Mouse (Mus musculus): ENCODE measurements at regions not wholly inside any gene's neighbourhood (a gene's known extent, or its start where the extent isn't known, plus 50 kb on each side); places are given as distances from the start of the nearest gene placed in this dataset.

GRCm38 (mm10) chr11:112839721-112840494 is 57.9 kb downstream of the Sox9 start:
- no peaks in the 10 kb centered on the region for H3K36me3 ChIP-seq (ENCODE audit: control insufficient read depth, insufficient read depth, low read length)
- DNase-seq (peak; percentile 74), ATAC-seq (ENCODE audit: low FRiP score, low TSS enrichment) (peak; percentile 63; the same call in 1 of the 2 replicates)
- H3K4me1 ChIP-seq (ENCODE audit: control insufficient read depth, insufficient read depth, low read length), result peaks cover 10% of the 10 kb centered on the region; the same call in 1 of the 2 replicates
- H3K9me3 ChIP-seq (ENCODE audit: control insufficient read depth, low read length), result no peaks in the 10 kb centered on the region
- 8% methylated on average over 10 of the region's 10 CpGs for WGBS
- H3K27ac ChIP-seq (replicated peaks; ENCODE audit: low read depth, low read length), result peak overlapping the region; percentile 75
- no peak overlapping the region for H3K9ac ChIP-seq (replicated peaks; ENCODE audit: low read length)
- peak overlapping the region; percentile 37 for H3K4me2 ChIP-seq (ENCODE audit: low read length)
- H3K4me3 ChIP-seq (replicated peaks; ENCODE audit: low read depth, low read length), result no peak overlapping the region
- H3K27me3 ChIP-seq (ENCODE audit: control insufficient read depth, insufficient read depth, low read length), result no peaks in the 10 kb centered on the region

DNA sequence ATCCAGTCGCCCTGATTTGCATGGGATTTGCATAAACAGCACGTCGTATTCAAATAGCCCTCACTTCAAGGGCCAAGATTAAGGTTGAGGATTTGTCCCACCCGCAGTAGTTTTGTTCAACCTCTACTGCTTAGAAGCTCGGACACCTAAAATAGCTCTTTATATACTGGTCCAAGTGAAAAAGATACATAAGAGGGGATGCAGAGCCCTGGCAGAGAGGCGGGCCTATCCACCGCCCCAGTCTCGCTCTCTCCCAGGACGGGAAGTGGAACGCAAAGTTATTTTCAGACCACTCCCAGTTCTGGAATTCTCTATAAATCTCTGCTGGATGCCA is 58.4 kb downstream of the Sox9 start:
- Histone ChIP-seq H3K4me1 (ENCODE audit: control insufficient read depth, insufficient read depth, low read length) (peaks cover 10% of the 10 kb centered on the region; the same call in 1 of the 2 replicates), H3K27ac (replicated peaks; ENCODE audit: low read depth, low read length) (peak overlapping the region; percentile 75), H3K4me3 (replicated peaks; ENCODE audit: low read depth, low read length) (no peak overlapping the region), H3K36me3 (ENCODE audit: control insufficient read depth, insufficient read depth, low read length) (no peaks in the 10 kb centered on the region), H3K9ac (replicated peaks; ENCODE audit: low read length) (no peak overlapping the region), H3K27me3 (ENCODE audit: control insufficient read depth, insufficient read depth, low read length) (no peaks in the 10 kb centered on the region), H3K4me2 (ENCODE audit: low read length) (peak overlapping the region; percentile 37), H3K9me3 (ENCODE audit: control insufficient read depth, low read length) (no peaks in the 10 kb centered on the region)
- 3% methylated on average over 10 of the region's 10 CpGs for WGBS
- peak; percentile 76; the same call in 1 of the 2 replicates for ATAC-seq (ENCODE audit: low FRiP score, low TSS enrichment)
- peak; percentile 76 for DNase-seq

- Histone ChIP-seq H3K9me3 (ENCODE audit: control insufficient read depth, low read length) (no peaks in the 10 kb centered on the region), H3K9ac (replicated peaks; ENCODE audit: low read length) (no peak overlapping the region), H3K4me1 (ENCODE audit: control insufficient read depth, insufficient read depth, low read length) (peaks cover 10% of the 10 kb centered on the region; the same call in 1 of the 2 replicates), H3K4me2 (ENCODE audit: low read length) (no peak overlapping the region), H3K36me3 (ENCODE audit: control insufficient read depth, insufficient read depth, low read length) (no peaks in the 10 kb centered on the region), H3K27ac (replicated peaks; ENCODE audit: low read depth, low read length) (no peak overlapping the region), H3K27me3 (ENCODE audit: control insufficient read depth, insufficient read depth, low read length) (no peaks in the 10 kb centered on the region), H3K4me3 (replicated peaks; ENCODE audit: low read depth, low read length) (no peak overlapping the region)
- 69% methylated on average over 8 of the region's 8 CpGs for WGBS
- DNase-seq (no peak), ATAC-seq (ENCODE audit: low FRiP score, low TSS enrichment) (no peak)
These were observed 62.4 kb downstream of the Sox9 start for GRCm38 (mm10) chr11:112844258-112844901.

DNA sequence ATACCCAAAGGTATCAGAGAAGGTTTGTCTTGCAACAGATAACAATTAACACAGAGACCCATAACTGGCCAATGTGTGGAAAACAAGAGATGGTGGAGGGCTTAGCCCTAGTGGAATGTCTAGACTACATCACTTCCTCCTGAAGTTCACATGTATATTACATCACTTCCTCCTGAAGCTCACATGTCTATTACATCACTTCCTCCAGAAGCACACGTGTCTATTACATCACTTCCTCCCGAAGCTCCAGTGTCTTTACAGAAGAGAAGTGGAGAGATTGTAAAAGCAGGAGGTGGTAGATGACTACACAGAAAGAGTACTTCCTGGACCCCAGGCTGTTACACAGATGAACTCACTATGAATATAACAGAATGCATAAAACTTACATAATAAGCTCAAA is 65.1 kb downstream of the Sox9 start:
- H3K27ac ChIP-seq (replicated peaks; ENCODE audit: low read depth, low read length), result no peak overlapping the region

GRCm38 (mm10) chr11:112847851-112848250 is 65.8 kb downstream of the Sox9 start:
- no peaks in the 10 kb centered on the region for H3K9me3 ChIP-seq (ENCODE audit: control insufficient read depth, low read length)
- no peak overlapping the region for H3K4me3 ChIP-seq (replicated peaks; ENCODE audit: low read depth, low read length)
- DNase-seq (no peak), ATAC-seq (ENCODE audit: low FRiP score, low TSS enrichment) (no peak)
- no peaks in the 10 kb centered on the region for H3K4me1 ChIP-seq (ENCODE audit: control insufficient read depth, insufficient read depth, low read length)
- no peak overlapping the region for H3K9ac ChIP-seq (replicated peaks; ENCODE audit: low read length)
- H3K4me2 ChIP-seq (ENCODE audit: low read length), result no peak overlapping the region
- WGBS, result 91% methylated on average over 3 of the region's 3 CpGs
- no peaks in the 10 kb centered on the region for H3K36me3 ChIP-seq (ENCODE audit: control insufficient read depth, insufficient read depth, low read length)
- H3K27ac ChIP-seq (replicated peaks; ENCODE audit: low read depth, low read length), result no peak overlapping the region
- H3K27me3 ChIP-seq (ENCODE audit: control insufficient read depth, insufficient read depth, low read length), result no peaks in the 10 kb centered on the region

More for the DNA sequence above, 65.1 kb downstream of the Sox9 start:
- no peaks in the 10 kb centered on the region for H3K4me1 ChIP-seq (ENCODE audit: control insufficient read depth, insufficient read depth, low read length)
- H3K4me3 ChIP-seq (replicated peaks; ENCODE audit: low read depth, low read length), result no peak overlapping the region
- WGBS, result 96% methylated on average over 2 of the region's 2 CpGs
- H3K9me3 ChIP-seq (ENCODE audit: control insufficient read depth, low read length), result no peaks in the 10 kb centered on the region
- DNase-seq, result no peak
- no peaks in the 10 kb centered on the region for H3K27me3 ChIP-seq (ENCODE audit: control insufficient read depth, insufficient read depth, low read length)
- H3K36me3 ChIP-seq (ENCODE audit: control insufficient read depth, insufficient read depth, low read length), result no peaks in the 10 kb centered on the region
- H3K9ac ChIP-seq (replicated peaks; ENCODE audit: low read length), result no peak overlapping the region
- no peak for ATAC-seq (ENCODE audit: low FRiP score, low TSS enrichment)
- H3K4me2 ChIP-seq (ENCODE audit: low read length), result no peak overlapping the region

DNA sequence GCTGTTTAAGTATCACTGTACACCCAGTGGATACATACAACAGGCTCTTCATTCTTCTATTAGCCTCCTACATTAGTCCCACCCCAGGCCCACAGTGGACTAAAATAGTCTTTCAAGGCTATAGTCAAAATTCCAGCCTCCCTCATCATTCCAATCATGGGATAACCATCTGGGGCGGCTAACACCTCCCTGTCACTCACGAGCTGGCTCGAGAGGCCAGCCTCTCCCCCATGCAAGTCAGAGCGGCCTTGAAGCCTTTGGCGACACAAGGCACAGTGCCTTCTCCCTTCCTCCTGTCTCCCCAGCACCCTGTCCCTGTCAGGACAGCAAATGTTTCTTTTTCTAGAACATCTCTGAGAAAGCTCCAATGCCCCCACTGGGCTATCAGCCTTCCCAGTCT is 68.0 kb downstream of the Sox9 start:
- no peaks in the 10 kb centered on the region for H3K27me3 ChIP-seq (ENCODE audit: control insufficient read depth, insufficient read depth, low read length)
- WGBS, result 79% methylated on average over 5 of the region's 5 CpGs
- no peak overlapping the region for H3K4me3 ChIP-seq (replicated peaks; ENCODE audit: low read depth, low read length)
- ATAC-seq (ENCODE audit: low FRiP score, low TSS enrichment) (no peak), DNase-seq (no peak)
- H3K36me3 ChIP-seq (ENCODE audit: control insufficient read depth, insufficient read depth, low read length), result no peaks in the 10 kb centered on the region
- no peak overlapping the region for H3K4me2 ChIP-seq (ENCODE audit: low read length)
- no peaks in the 10 kb centered on the region for H3K9me3 ChIP-seq (ENCODE audit: control insufficient read depth, low read length)
- H3K4me1 ChIP-seq (ENCODE audit: control insufficient read depth, insufficient read depth, low read length), result no peaks in the 10 kb centered on the region
- H3K9ac ChIP-seq (replicated peaks; ENCODE audit: low read length), result no peak overlapping the region
- no peak overlapping the region for H3K27ac ChIP-seq (replicated peaks; ENCODE audit: low read depth, low read length)

DNA sequence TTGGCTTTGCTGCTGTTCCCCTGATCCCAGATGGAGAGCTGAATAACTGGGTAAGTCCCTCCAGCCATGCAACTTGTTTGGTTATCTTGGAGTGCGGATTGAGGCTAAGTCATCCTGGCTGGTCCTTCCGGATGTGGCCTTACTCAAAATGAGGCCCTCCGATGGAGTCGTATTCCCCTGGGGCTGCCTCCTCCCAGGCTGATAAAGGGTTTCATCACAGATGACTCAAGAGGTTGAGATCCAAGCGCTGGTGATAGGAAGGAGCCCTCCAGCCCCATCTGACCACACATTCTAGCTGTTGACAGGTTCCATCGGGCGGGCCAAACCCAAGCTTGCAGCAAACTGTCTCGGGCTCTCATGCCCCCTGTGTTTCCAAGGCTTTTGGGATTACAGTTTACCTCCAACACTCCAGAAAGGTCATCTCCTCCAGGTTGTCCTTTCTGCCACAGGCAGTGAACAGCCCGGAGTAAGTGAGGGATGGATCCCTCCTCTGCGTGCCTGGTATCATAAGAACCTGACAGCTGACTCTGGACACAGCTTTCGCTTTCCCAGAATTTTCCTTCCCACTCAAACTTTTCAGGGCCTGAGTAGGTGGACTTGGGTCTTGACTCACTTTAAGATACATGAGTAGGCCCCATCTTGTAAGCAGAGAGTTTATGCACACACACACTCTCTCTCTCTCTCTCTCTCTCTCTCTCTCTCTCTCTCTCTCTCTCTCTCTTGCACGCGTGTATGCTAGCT is 68.7 kb downstream of the Sox9 start:
- H3K9ac ChIP-seq (replicated peaks; ENCODE audit: low read length), result no peak overlapping the region
- no peaks in the 10 kb centered on the region for H3K27me3 ChIP-seq (ENCODE audit: control insufficient read depth, insufficient read depth, low read length)
- no peak overlapping the region for H3K27ac ChIP-seq (replicated peaks; ENCODE audit: low read depth, low read length)
- no peaks in the 10 kb centered on the region for H3K36me3 ChIP-seq (ENCODE audit: control insufficient read depth, insufficient read depth, low read length)
- H3K4me3 ChIP-seq (replicated peaks; ENCODE audit: low read depth, low read length), result no peak overlapping the region
- H3K9me3 ChIP-seq (ENCODE audit: control insufficient read depth, low read length), result no peaks in the 10 kb centered on the region
- ATAC-seq (ENCODE audit: low FRiP score, low TSS enrichment), result no peak
- H3K4me2 ChIP-seq (ENCODE audit: low read length), result no peak overlapping the region
- H3K4me1 ChIP-seq (ENCODE audit: control insufficient read depth, insufficient read depth, low read length), result no peaks in the 10 kb centered on the region
- no peak for DNase-seq
- WGBS, result 88% methylated on average over 13 of the region's 13 CpGs

DNA sequence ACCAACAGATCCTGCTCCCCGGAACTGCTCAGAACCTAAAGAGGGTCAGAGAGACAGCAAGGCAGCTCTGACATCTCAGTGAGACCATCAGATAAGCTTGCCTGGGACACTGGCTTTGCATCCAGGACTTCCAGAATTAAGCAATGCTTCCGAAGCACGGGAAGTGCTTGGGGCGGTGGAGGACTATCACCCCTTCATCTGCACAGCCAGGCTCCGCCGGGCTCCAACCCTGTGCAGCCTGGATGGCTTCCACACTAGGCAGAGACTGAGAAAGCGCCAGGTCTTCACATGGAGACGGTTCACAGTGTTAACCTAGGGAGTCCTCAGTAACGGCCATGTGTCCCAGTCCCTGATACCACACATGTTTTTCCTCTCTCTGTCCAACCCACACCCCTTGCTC is 69.3 kb downstream of the Sox9 start:
- Histone ChIP-seq H3K9me3 (ENCODE audit: control insufficient read depth, low read length) (no peaks in the 10 kb centered on the region), H3K9ac (replicated peaks; ENCODE audit: low read length) (no peak overlapping the region), H3K36me3 (ENCODE audit: control insufficient read depth, insufficient read depth, low read length) (no peaks in the 10 kb centered on the region), H3K4me2 (ENCODE audit: low read length) (no peak overlapping the region), H3K27me3 (ENCODE audit: control insufficient read depth, insufficient read depth, low read length) (no peaks in the 10 kb centered on the region), H3K27ac (replicated peaks; ENCODE audit: low read depth, low read length) (no peak overlapping the region), H3K4me3 (replicated peaks; ENCODE audit: low read depth, low read length) (no peak overlapping the region), H3K4me1 (ENCODE audit: control insufficient read depth, insufficient read depth, low read length) (no peaks in the 10 kb centered on the region)
- DNase-seq (no peak), ATAC-seq (ENCODE audit: low FRiP score, low TSS enrichment) (no peak)
- WGBS, result 85% methylated on average over 9 of the region's 9 CpGs
